Mouse (Mus musculus) brain, adult 2 months (tissue): ENCODE measurements around the gene Zfp740.

Experiments
- DNase-seq: peaks from one replicate; pipeline ENCODE4 v3.0.0; 2011; ENCODE audit warnings: low read depth, low spot score

The Zfp740 gene

GRCm38 (mm10) chr15:102192820-102193386, 10.1 kb upstream of the Zfp740 start:
- DNase-seq = no peak

- DNase-seq = no peak
Measured at GRCm38 (mm10) chr15:102193652-102194051, 9.4 kb upstream of the Zfp740 start.

- DNase-seq = no peak
Measured at GRCm38 (mm10) chr15:102194439-102194838, 8.6 kb upstream of the Zfp740 start.

- DNase-seq = no peak
Measured at GRCm38 (mm10) chr15:102195373-102195772, 7.7 kb upstream of the Zfp740 start.

- DNase-seq = peak; percentile 51
Measured at GRCm38 (mm10) chr15:102198841-102199240, 4.2 kb upstream of the Zfp740 start.

- DNase-seq = peak; percentile 85
Measured at GRCm38 (mm10) chr15:102203835-102204381, 859 bp downstream of the Zfp740 start.

- DNase-seq = peak; percentile 56
Measured at GRCm38 (mm10) chr15:102204674-102205505, 1.8 kb downstream of the Zfp740 start, which contains the start of gene Csad. TSS of gene Csad (minus strand) at chr15:102204724.

- DNase-seq = peak; percentile 84
Measured at GRCm38 (mm10) chr15:102205779-102206178, 2.7 kb downstream of the Zfp740 start.

GRCm38 (mm10) chr15:102207351-102207750, 4.3 kb downstream of the Zfp740 start:
- no peak for DNase-seq

GRCm38 (mm10) chr15:102208092-102208561, 5.1 kb downstream of the Zfp740 start:
- DNase-seq = no peak

GRCm38 (mm10) chr15:102209114-102209513, 6.1 kb downstream of the Zfp740 start:
- no peak for DNase-seq

- DNase-seq = no peak
Measured at GRCm38 (mm10) chr15:102210816-102211215, 7.8 kb downstream of the Zfp740 start.

GRCm38 (mm10) chr15:102211895-102212294, 8.8 kb downstream of the Zfp740 start:
- DNase-seq = no peak

GRCm38 (mm10) chr15:102214132-102214531, 11.1 kb downstream of the Zfp740 start:
- no peak for DNase-seq

- no peak for DNase-seq
Measured at GRCm38 (mm10) chr15:102215624-102216023, 12.6 kb downstream of the Zfp740 start.

GRCm38 (mm10) chr15:102216459-102217228, 13.6 kb downstream of the Zfp740 start:
- DNase-seq = no peak

GRCm38 (mm10) chr15:102217325-102217724, 14.3 kb downstream of the Zfp740 start:
- no peak for DNase-seq

GRCm38 (mm10) chr15:102222386-102222785, 19.3 kb downstream of the Zfp740 start:
- no peak for DNase-seq

GRCm38 (mm10) chr15:102224186-102224991, 21.3 kb downstream of the Zfp740 start:
- peak; percentile 85 for DNase-seq

- no peak for DNase-seq
Measured at GRCm38 (mm10) chr15:102224992-102225617, 22.1 kb downstream of the Zfp740 start.
